In the genomic region with DNA sequence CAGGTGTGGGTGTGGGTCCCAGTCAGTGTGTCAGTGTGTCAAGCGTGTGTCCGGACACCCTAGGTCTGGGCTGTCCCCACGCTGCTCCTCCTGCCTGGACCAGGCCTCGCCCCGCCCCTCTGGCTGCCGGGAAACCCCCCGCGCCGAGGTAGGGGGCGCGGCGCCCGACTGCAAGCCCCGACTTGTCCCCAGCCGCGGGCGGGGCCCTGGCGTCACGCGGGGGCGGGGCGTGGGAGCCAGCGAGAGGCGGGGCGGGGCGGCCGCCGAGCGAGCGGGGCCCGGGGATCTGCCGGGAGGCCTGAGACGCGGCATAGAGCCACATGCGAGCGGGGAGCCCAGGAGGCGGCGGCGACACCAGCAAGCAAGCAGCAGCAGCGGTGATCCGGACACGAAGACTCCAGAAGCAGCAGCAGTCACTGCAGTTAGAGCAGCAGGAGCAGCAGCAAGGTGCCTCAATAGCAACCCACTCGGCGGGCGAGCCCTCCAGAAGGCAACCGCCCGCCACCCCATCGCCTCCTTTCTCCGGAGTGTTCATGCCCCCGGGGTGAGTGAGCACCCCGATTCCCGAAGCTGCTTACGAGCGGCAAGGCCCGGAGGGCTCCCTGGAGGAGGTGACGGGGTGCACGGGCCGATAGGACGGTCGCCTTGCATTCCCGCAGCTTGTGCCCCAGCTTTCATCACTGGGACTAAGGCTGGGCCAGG, we compare ENCODE assay signal across 8 mouse cellular contexts. TPM values are rescaled to one million over a fixed set of nuclear protein-coding genes. Genes with fewer than 3 reads are reported as not detected.
DNase-seq lines count a peak whose midpoint lies in the region; ATAC-seq and TF ChIP-seq lines count a peak whose summit lies in the region.

No protein-coding gene starts in this region.

- under 1% methylated on average over 61 of the region's 61 CpGs for WGBS in bone marrow, adult 2 months
- WGBS in embryonic facial prominence, embryonic 14.5 days, result under 1% methylated on average over 21 of the region's 61 CpGs
- WGBS in liver, embryonic 12.5 days (ENCODE audit: insufficient replicate concordance), result under 1% methylated on average over 61 of the region's 61 CpGs
- WGBS in stomach, embryonic 14.5 days, result under 1% methylated on average over 56 of the region's 61 CpGs

- peak overlapping the region; percentile 95 for H3ac ChIP-seq in myocyte (ENCODE audit: control insufficient read depth, insufficient read length)

- no peaks in the 10 kb centered on the region for H3K36me3 ChIP-seq in embryonic facial prominence, embryonic 14.5 days (ENCODE audit: control insufficient read depth, insufficient read depth, low read length)
- no peaks in the 10 kb centered on the region for H3K36me3 ChIP-seq in liver, embryonic 12.5 days
- H3K36me3 ChIP-seq in myocyte (ENCODE audit: control insufficient read depth, insufficient read depth), result no peaks in the 10 kb centered on the region
- H3K36me3 ChIP-seq in stomach, embryonic 14.5 days (ENCODE audit: control insufficient read depth, insufficient read depth, low read length), result no peaks in the 10 kb centered on the region

- peak; percentile 32 for ATAC-seq in embryonic facial prominence, embryonic 14.5 days (ENCODE audit: low read depth)
- peak; percentile 54 for ATAC-seq in liver, embryonic 12.5 days
- ATAC-seq in stomach, embryonic 14.5 days (ENCODE audit: insufficient number of reproducible peaks, insufficient read depth, low FRiP score, low read depth), result peak; percentile 30; the same call in 1 of the 2 replicates

- no peak for TF ChIP-seq POLR2A in bone marrow, adult 2 months (IDR thresholded peaks at IDR 0.05; ENCODE audit: borderline replicate concordance, control insufficient read depth, low read depth, low read length)
- peak; percentile 82 for TF ChIP-seq POLR2A in myocyte (IDR thresholded peaks at IDR 0.05; ENCODE audit: insufficient read length, low read depth)

- H3K4me1 ChIP-seq in bone marrow, adult 2 months (ENCODE audit: control insufficient read depth, insufficient read depth, low read length), result peaks cover 10% of the 10 kb centered on the region
- peaks cover 22% of the 10 kb centered on the region for H3K4me1 ChIP-seq in embryonic facial prominence, embryonic 14.5 days (ENCODE audit: control insufficient read depth, insufficient read depth, low read length)
- peaks cover 78% of the 10 kb centered on the region for H3K4me1 ChIP-seq in liver, embryonic 12.5 days
- H3K4me1 ChIP-seq in stomach, embryonic 14.5 days (ENCODE audit: control insufficient read depth, insufficient read depth, low read length), result peaks cover 38% of the 10 kb centered on the region

- H3K4me3 ChIP-seq in bone marrow, adult 2 months (replicated peaks; ENCODE audit: control insufficient read depth, low read depth, low read length), result peak overlapping the region; percentile 93
- peak overlapping the region; percentile 64 for H3K4me3 ChIP-seq in embryonic facial prominence, embryonic 14.5 days (ENCODE audit: low read depth, low read length)
- peak overlapping the region; percentile 84 for H3K4me3 ChIP-seq in liver, embryonic 12.5 days
- H3K4me3 ChIP-seq in myocyte, result peak overlapping the region; percentile 96
- H3K4me3 ChIP-seq in stomach, embryonic 14.5 days (ENCODE audit: low read depth, low read length), result peak overlapping the region; percentile 70

- TF ChIP-seq CTCF in bone marrow, adult 2 months (IDR thresholded peaks at IDR 0.05; ENCODE audit: control insufficient read depth, insufficient read depth, low read length), result no peak

- DNase-seq in B cell, adult 2 months, result peak; percentile 93
- peak; percentile 87 for DNase-seq in embryonic facial prominence, embryonic 14.5 days (ENCODE audit: low spot score)
- DNase-seq in heart, adult 9 months (ENCODE audit: low spot score in 2 of 2), result peak; percentile 85 to 90
- peak; percentile 86 for DNase-seq in kidney, adult 9 months

- H3K9me3 ChIP-seq in embryonic facial prominence, embryonic 14.5 days (ENCODE audit: control insufficient read depth, low read length), result no peaks in the 10 kb centered on the region
- H3K9me3 ChIP-seq in liver, embryonic 12.5 days (replicated peaks), result no peaks in the 10 kb centered on the region
- H3K9me3 ChIP-seq in stomach, embryonic 14.5 days (ENCODE audit: control insufficient read depth, low read depth, low read length), result no peaks in the 10 kb centered on the region

- H3K27ac ChIP-seq in bone marrow, adult 2 months (ENCODE audit: control insufficient read depth, insufficient read depth, low read depth, low read length, poor library complexity), result peak overlapping the region; percentile 94
- H3K27ac ChIP-seq in embryonic facial prominence, embryonic 14.5 days (replicated peaks; ENCODE audit: low read depth, low read length), result peak overlapping the region; percentile 46; the same call in 1 of the 2 replicates
- H3K27ac ChIP-seq in liver, embryonic 12.5 days, result peak overlapping the region; percentile 98
- peak overlapping the region; percentile 23; the same call in 1 of the 2 replicates for H3K27ac ChIP-seq in stomach, embryonic 14.5 days (ENCODE audit: low read length)

- peaks cover 19% of the 10 kb centered on the region for H3K27me3 ChIP-seq in embryonic facial prominence, embryonic 14.5 days (replicated peaks; ENCODE audit: control insufficient read depth, insufficient read depth, low read length)
- peaks cover 9% of the 10 kb centered on the region for H3K27me3 ChIP-seq in liver, embryonic 12.5 days (replicated peaks)
- H3K27me3 ChIP-seq in myocyte (ENCODE audit: control insufficient read depth, insufficient read depth, insufficient read length), result no peaks in the 10 kb centered on the region
- no peaks in the 10 kb centered on the region for H3K27me3 ChIP-seq in stomach, embryonic 14.5 days (ENCODE audit: control insufficient read depth, insufficient read depth, low read length)

- H3K9ac ChIP-seq in embryonic facial prominence, embryonic 14.5 days (ENCODE audit: low read depth, low read length), result peak overlapping the region; percentile 82
- H3K9ac ChIP-seq in liver, embryonic 12.5 days, result peak overlapping the region; percentile 99
- peak overlapping the region; percentile 50 for H3K9ac ChIP-seq in stomach, embryonic 14.5 days (replicated peaks; ENCODE audit: low read depth, low read length)

- H3K79me2 ChIP-seq in myocyte (ENCODE audit: control insufficient read depth, insufficient read depth), result peaks cover 14% of the 10 kb centered on the region

- H3K4me2 ChIP-seq in embryonic facial prominence, embryonic 14.5 days (ENCODE audit: low read depth, low read length), result peak overlapping the region; percentile 90
- H3K4me2 ChIP-seq in liver, embryonic 12.5 days, result peak overlapping the region; percentile 100
- peak overlapping the region; percentile 86 for H3K4me2 ChIP-seq in myocyte (ENCODE audit: low read depth)
- H3K4me2 ChIP-seq in stomach, embryonic 14.5 days (replicated peaks; ENCODE audit: low read depth, low read length), result peak overlapping the region; percentile 99

TF ChIP-seq in myocyte, 11 proteins besides CTCF, POLR2A, EP300 and RAD21:
- TF ChIP-seq USF1 (IDR thresholded peaks at IDR 0.05; ENCODE audit: low read depth), result no peak
- peak; percentile 82 for TF ChIP-seq POLR2AphosphoS2 (IDR thresholded peaks at IDR 0.05; ENCODE audit: insufficient read length, low read depth)
- TF ChIP-seq SRF (IDR thresholded peaks at IDR 0.05; ENCODE audit: control insufficient read depth, insufficient read length, low read depth), result no peak
- TF ChIP-seq REST (IDR thresholded peaks at IDR 0.05; ENCODE audit: insufficient read depth, insufficient read length), result no peak
- TF ChIP-seq MYOD1 (IDR thresholded peaks at IDR 0.05; ENCODE audit: control insufficient read depth in 1 of 3, insufficient read length in 2 of 3, low read depth in 2 of 3), result no peak
- TF ChIP-seq CEBPB (IDR thresholded peaks at IDR 0.05; ENCODE audit: insufficient read depth, poor library complexity, severe bottlenecking), result no peak

RNA-seq across cellular contexts. Expression of a gene that starts 1.3 kb away (rescaled TPM):
- 4.4 and 9.2 TPM in 2 replicates for polyA plus RNA-seq in bone marrow, adult 2 months (2011; ENCODE audit: insufficient read depth, insufficient read length, low replicate concordance, missing spikeins)
- polyA plus RNA-seq in embryonic facial prominence, embryonic 14.5 days (2014; fragmentation: Nextera tagmentation; extraction: Ambion mirVana), result 4.0 and 4.6 TPM in 2 replicates
- polyA plus RNA-seq in liver, embryonic 12.5 days (2016; fragmentation: Nextera tagmentation; extraction: Ambion mirVana), result 5.9 and 7.6 TPM in 2 replicates
- polyA plus RNA-seq in myocyte (2012; fragmentation: generic; extraction: Trizol), result 34.6 TPM
- polyA plus RNA-seq in stomach, embryonic 14.5 days (2014; fragmentation: Nextera tagmentation; extraction: Ambion mirVana), result 5.2 and 5.3 TPM in 2 replicates

RNA-seq across cellular contexts. Expression of a gene that starts 22.9 kb away (rescaled TPM):
- polyA plus RNA-seq in bone marrow, adult 2 months (2011; ENCODE audit: insufficient read depth, insufficient read length, low replicate concordance, missing spikeins), result 108 and 194 TPM in 2 replicates
- 10.9 and 13.7 TPM in 2 replicates for polyA plus RNA-seq in embryonic facial prominence, embryonic 14.5 days (2014; fragmentation: Nextera tagmentation; extraction: Ambion mirVana)
- polyA plus RNA-seq in liver, embryonic 12.5 days (2016; fragmentation: Nextera tagmentation; extraction: Ambion mirVana), result 29.7 and 30.0 TPM in 2 replicates
- 48.4 TPM for polyA plus RNA-seq in myocyte (2012; fragmentation: generic; extraction: Trizol)
- polyA plus RNA-seq in stomach, embryonic 14.5 days (2014; fragmentation: Nextera tagmentation; extraction: Ambion mirVana), result 20.5 and 23.4 TPM in 2 replicates

RNA-seq across cellular contexts. Expression of a gene that starts 36.1 kb away (rescaled TPM):
- polyA plus RNA-seq in bone marrow, adult 2 months (2011; ENCODE audit: insufficient read depth, insufficient read length, low replicate concordance, missing spikeins), result 19.8 and 23.6 TPM in 2 replicates
- 21.1 and 23.4 TPM in 2 replicates for polyA plus RNA-seq in embryonic facial prominence, embryonic 14.5 days (2014; fragmentation: Nextera tagmentation; extraction: Ambion mirVana)
- polyA plus RNA-seq in liver, embryonic 12.5 days (2016; fragmentation: Nextera tagmentation; extraction: Ambion mirVana), result 8.6 and 8.8 TPM in 2 replicates
- 12.1 TPM for polyA plus RNA-seq in myocyte (2012; fragmentation: generic; extraction: Trizol)
- polyA plus RNA-seq in stomach, embryonic 14.5 days (2014; fragmentation: Nextera tagmentation; extraction: Ambion mirVana), result 19.0 and 19.5 TPM in 2 replicates

RNA-seq across cellular contexts. Expression of a gene that starts 50.1 kb away (rescaled TPM):
- 9.0 and 17.2 TPM in 2 replicates for polyA plus RNA-seq in bone marrow, adult 2 months (2011; ENCODE audit: insufficient read depth, insufficient read length, low replicate concordance, missing spikeins)
- 4.1 and 4.4 TPM in 2 replicates for polyA plus RNA-seq in embryonic facial prominence, embryonic 14.5 days (2014; fragmentation: Nextera tagmentation; extraction: Ambion mirVana)
- 1.7 and 2.1 TPM in 2 replicates for polyA plus RNA-seq in liver, embryonic 12.5 days (2016; fragmentation: Nextera tagmentation; extraction: Ambion mirVana)
- not detected for polyA plus RNA-seq in myocyte (2012; fragmentation: generic; extraction: Trizol)
- 2.4 and 3.2 TPM in 2 replicates for polyA plus RNA-seq in stomach, embryonic 14.5 days (2014; fragmentation: Nextera tagmentation; extraction: Ambion mirVana)

Comparison
In these comparisons a context has a peak if more than half of its experiments do, and no peak if none do; other contexts are left out.
1. Peak in every context shown above with its lines: DNase-seq, ATAC-seq, H3K4me3 ChIP-seq and H3K27ac ChIP-seq.
2. H3K27ac ChIP-seq: peak in every context shown above with its lines; median percentile 98 in liver, embryonic 12.5 days; 94 in bone marrow, adult 2 months; 46 in embryonic facial prominence, embryonic 14.5 days; 23 in stomach, embryonic 14.5 days.